9 mouse cellular contexts compared by ENCODE assay signal in the genomic region with DNA sequence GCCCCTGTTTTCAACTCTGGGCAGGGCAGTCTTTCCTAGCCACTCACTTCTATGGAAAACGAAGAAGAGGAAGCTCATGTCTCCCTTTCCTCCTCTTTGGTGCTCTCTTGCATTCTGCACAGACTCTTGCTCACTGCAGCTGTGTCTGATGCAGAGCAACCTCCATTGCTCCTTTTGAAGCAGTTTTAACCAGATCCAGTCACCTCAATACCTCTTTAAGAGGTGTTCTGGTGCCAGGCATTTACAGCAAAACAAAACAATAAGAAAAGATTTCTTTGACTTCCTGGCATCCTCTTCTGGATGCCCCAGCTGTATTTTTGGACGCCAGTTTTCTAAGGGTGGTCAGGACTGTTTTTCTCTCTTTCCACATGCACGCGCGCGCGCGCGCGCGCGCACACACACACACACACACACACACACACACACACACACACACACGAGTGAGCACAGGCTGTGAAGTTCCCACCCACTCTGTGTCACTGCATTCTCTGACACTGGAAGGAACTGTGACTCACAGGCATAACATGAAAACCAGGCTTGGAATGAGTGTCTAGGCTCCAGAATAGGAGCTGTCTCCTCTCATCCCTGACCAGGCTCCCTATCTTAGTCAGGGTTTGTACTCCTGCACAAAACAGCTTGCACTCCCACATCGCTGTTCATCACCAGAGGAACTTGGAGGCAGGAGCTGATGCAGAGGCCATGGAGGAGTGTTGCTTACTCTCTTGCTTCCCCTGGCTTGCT. TPM values are rescaled to one million over a fixed set of nuclear protein-coding genes. Genes with fewer than 3 reads are reported as not detected.
DNase-seq lines count a peak whose midpoint lies in the region; ATAC-seq and TF ChIP-seq lines count a peak whose summit lies in the region.
"Had no signal": no experiment of that assay in that cellular context is flagged by ENCODE, and none has a peak within 500 bp of the region (broad histone marks: within the 10 kb centered on the region; RNA-seq: fewer than 3 reads in every experiment).

No protein-coding gene starts in this region.

- peak overlapping the region; percentile 58 for H3K27ac ChIP-seq in kidney, adult 2 months (ENCODE audit: insufficient read depth, low read depth, low read length)
- peak overlapping the region; percentile 77 for H3K27ac ChIP-seq in left cerebral cortex, adult 2 months
- H3K27ac ChIP-seq in hindbrain, embryonic 16.5 days (ENCODE audit: low read depth, low read length), result no peak overlapping the region
- H3K27ac ChIP-seq: liver, embryonic 14.5 days had no signal

- H3K4me1 ChIP-seq in kidney, adult 2 months (ENCODE audit: control insufficient read depth, insufficient read depth, low read length), result no peaks in the 10 kb centered on the region
- no peaks in the 10 kb centered on the region for H3K4me1 ChIP-seq in hindbrain, embryonic 16.5 days (ENCODE audit: control insufficient read depth, insufficient read depth, low read depth, low read length)

- H3K36me3 ChIP-seq in kidney, adult 2 months (ENCODE audit: control insufficient read depth, insufficient read depth, low read length), result no peaks in the 10 kb centered on the region
- H3K36me3 ChIP-seq in hindbrain, embryonic 16.5 days (ENCODE audit: control insufficient read depth, insufficient read depth, low read length), result no peaks in the 10 kb centered on the region

- no peak for TF ChIP-seq CTCF in kidney, adult 2 months (conservative IDR thresholded peaks at IDR 0.05; ENCODE audit: insufficient read depth, insufficient read length, low read depth, low read length)
- TF ChIP-seq CTCF in left cerebral cortex, adult 2 months (IDR thresholded peaks at IDR 0.05), result no peak

- no peak for TF ChIP-seq POLR2A in kidney, adult 2 months (IDR thresholded peaks at IDR 0.05; ENCODE audit: low read depth, low read length)

- H3K27me3 ChIP-seq in kidney, adult 2 months (replicated peaks; ENCODE audit: control insufficient read depth, insufficient read depth, low read length), result no peaks in the 10 kb centered on the region
- no peaks in the 10 kb centered on the region for H3K27me3 ChIP-seq in hindbrain, embryonic 16.5 days (replicated peaks; ENCODE audit: control insufficient read depth, insufficient read depth, low read length)

- ATAC-seq in hindbrain, embryonic 16.5 days, result no peak

- H3K9ac ChIP-seq in hindbrain, embryonic 16.5 days (ENCODE audit: low read depth, low read length), result no peak overlapping the region
- H3K9ac ChIP-seq: liver, embryonic 14.5 days had no signal

- H3K9me3 ChIP-seq in hindbrain, embryonic 16.5 days (ENCODE audit: control insufficient read depth, low read length), result no peaks in the 10 kb centered on the region

- no peak overlapping the region for H3K4me3 ChIP-seq in kidney, adult 2 months (ENCODE audit: insufficient read depth, low read depth, low read length)
- H3K4me3 ChIP-seq in left cerebral cortex, adult 2 months, result no peak overlapping the region
- H3K4me3 ChIP-seq in hindbrain, embryonic 16.5 days (ENCODE audit: low read length), result no peak overlapping the region

- intact Hi-C loops in left cerebral cortex, adult 2 months (cut with DNase I), result loop anchor here (1.0 to 2.0 kb wide), 2 partner anchors 17 to 25 kb away; a partner anchor contains a TSS

- whole genome bisulfite sequencing in kidney, adult 2 months, result 84% methylated on average over 14 of the region's 14 CpGs
- WGBS in hindbrain, embryonic 16.5 days, result 88% methylated on average over 14 of the region's 14 CpGs

- H3K4me2 ChIP-seq in hindbrain, embryonic 16.5 days (ENCODE audit: low read length), result no peak overlapping the region

- DNase-seq in kidney, adult 2 months, result peak; percentile 29
- DNase-seq in kidney, adult 11 months, result no peak
- DNase-seq in B cell, adult 2 months, result peak; percentile 58 to 64
- peak; percentile 12 for DNase-seq in ZHBTc4 (ENCODE audit: low read depth, low spot score)
- peak in 1 of 2 experiments; percentile 39 for DNase-seq in left cerebral cortex, adult 2 months (ENCODE audit: extremely low spot score in 1 of 2, low spot score in 2 of 2)
- DNase-seq in telencephalon, adult 2 months (ENCODE audit: low read depth, low spot score), result peak; percentile 87
- DNase-seq in ovary, adult 18-20 months (ENCODE audit: low spot score), result no peak

RNA-seq across cellular contexts. Expression of a gene that starts 2.5 kb away (rescaled TPM):
- polyA plus RNA-seq in kidney, adult 2 months (2012; rRNA removed), result not detected in 2 replicates
- total RNA-seq in left cerebral cortex, adult 2 months (2021), result not detected
- polyA plus RNA-seq in hindbrain, embryonic 16.5 days (2015; fragmentation: Nextera tagmentation; extraction: Ambion mirVana), result not detected in 2 replicates
- polyA plus RNA-seq: liver, embryonic 14.5 days had no signal

RNA-seq across cellular contexts. Expression of a gene that starts 14.2 kb away (rescaled TPM):
- not detected in 2 replicates for polyA plus RNA-seq in kidney, adult 2 months (2012; rRNA removed)
- total RNA-seq in left cerebral cortex, adult 2 months (2021), result not detected
- polyA plus RNA-seq in hindbrain, embryonic 16.5 days (2015; fragmentation: Nextera tagmentation; extraction: Ambion mirVana), result 0.51 TPM in 1 of 2 replicates, not detected in the other
- polyA plus RNA-seq: liver, embryonic 14.5 days had no signal

RNA-seq across cellular contexts. Expression of a gene that starts 16.0 kb away (rescaled TPM):
- 10.3 and 16.9 TPM in 2 replicates for polyA plus RNA-seq in kidney, adult 2 months (2012; rRNA removed)
- total RNA-seq in left cerebral cortex, adult 2 months (2021), result 1 to 10 TPM; 4.6 to 4.8 TPM
- 0.36 and 1.4 TPM in 2 replicates for polyA plus RNA-seq in hindbrain, embryonic 16.5 days (2015; fragmentation: Nextera tagmentation; extraction: Ambion mirVana)

RNA-seq across cellular contexts. Expression of a gene that starts 20.8 kb away (rescaled TPM):
- polyA plus RNA-seq in kidney, adult 2 months (2012; rRNA removed), result not detected in 2 replicates
- not detected for total RNA-seq in left cerebral cortex, adult 2 months (2021)
- not detected in 2 replicates for polyA plus RNA-seq in hindbrain, embryonic 16.5 days (2015; fragmentation: Nextera tagmentation; extraction: Ambion mirVana)
- polyA plus RNA-seq: liver, embryonic 14.5 days had no signal

RNA-seq across cellular contexts. Expression of a gene that starts 25.2 kb away (rescaled TPM):
- polyA plus RNA-seq in kidney, adult 2 months (2012; rRNA removed), result 95.8 and 129 TPM in 2 replicates
- 10 to 100 TPM; 28.8 to 31.0 TPM for total RNA-seq in left cerebral cortex, adult 2 months (2021)
- polyA plus RNA-seq in hindbrain, embryonic 16.5 days (2015; fragmentation: Nextera tagmentation; extraction: Ambion mirVana), result 31.7 and 32.1 TPM in 2 replicates

Comparison
In these comparisons a context has a peak if more than half of its experiments do, and no peak if none do; other contexts are left out.
1. DNase-seq: peak in kidney, adult 2 months (single experiment), B cell, adult 2 months (2 of 2), ZHBTc4 (single experiment) and telencephalon, adult 2 months (single experiment); none in kidney, adult 11 months (single experiment) and ovary, adult 18-20 months (single experiment).